Mouse (Mus musculus) forebrain, postnatal 0 days (tissue): ENCODE data around the gene 2410131K14Rik. TPM values are rescaled to one million over a fixed set of nuclear protein-coding genes. Genes with fewer than 3 reads are reported as not detected.

Experiments used
- ATAC-seq: fragments of 200-750 bp; cut with Nextera tagmentation; 2 replicates; pipeline ENCODE4 v1.8.0; 2017; ENCODE audit warnings: mild to moderate bottlenecking, moderate library complexity
- DNase-seq: peaks from one replicate; pipeline ENCODE4 v3.0.0-alpha.2; 2015
- H3K27ac ChIP-seq: fragments of 300-500 bp; sonication (generic); 2 replicates; pipeline ENCODE4 v1.5.1; 2014; ENCODE audit warnings: low read depth, mild to moderate bottlenecking, antibody characterized with exemption, low read length, moderate library complexity, mixed read lengths
- H3K27me3 ChIP-seq: fragments of 300-500 bp; sonication (generic); 2 replicates; pipeline ENCODE4 v1.6.1; 2014; ENCODE audit warnings: mild to moderate bottlenecking, low read length, mixed read lengths; ENCODE audit not compliant: insufficient read depth
- H3K36me3 ChIP-seq: fragments of 300-500 bp; sonication (generic); 2 replicates; pipeline ENCODE4 v1.6.1; 2014; ENCODE audit warnings: mild to moderate bottlenecking, moderate library complexity; ENCODE audit not compliant: insufficient read depth
- H3K4me1 ChIP-seq: fragments of 300-500 bp; sonication (generic); 2 replicates; pipeline ENCODE4 v1.6.1; 2014; ENCODE audit warnings: antibody characterized with exemption; ENCODE audit not compliant: insufficient read depth
- H3K4me2 ChIP-seq: fragments of 300-500 bp; sonication (generic); 2 replicates; pipeline ENCODE4 v1.6.1; 2014; ENCODE audit warnings: low read depth, mild to moderate bottlenecking, moderate library complexity
- H3K4me3 ChIP-seq: fragments of 300-500 bp; sonication (generic); 2 replicates; pipeline ENCODE4 v1.5.1; 2014; ENCODE audit warnings: low read depth, low read length, mixed read lengths
- H3K9ac ChIP-seq: fragments of 300-500 bp; sonication (generic); 2 replicates; pipeline ENCODE4 v1.6.1; 2014; ENCODE audit warnings: mild to moderate bottlenecking
- H3K9me3 ChIP-seq: fragments of 300-500 bp; sonication (generic); 2 replicates; pipeline ENCODE4 v1.6.1; 2016; ENCODE audit warnings: low read length
- CTCF ChIP-seq: sonication (generic); IDR thresholded peaks from 2 replicates; pipeline ENCODE4 v1.5.1; 2016; ENCODE audit warnings: antibody characterized with exemption, control low read depth, low read depth
- WGBS: fragments of 180-500 bp; shearing (Covaris S2); extraction: QIAGEN DNeasy Blood & Tissue Kit; methylation state at CpG from one replicate; pipeline ENCODE4 v1.1.7; 2014; 5-methylcytosine and 5-hydroxymethylcytosine counted together
- polyA plus RNA-seq: library from polyadenylated mRNA; unstranded; fragments of >200 nt; fragmentation: Nextera tagmentation; extraction: Ambion mirVana; gene quantifications from 2 replicates; pipeline ENCODE4 v1.2.1, GENCODE M21; 2015
- total RNA-seq: library from RNA; depleted of rRNA; stranded (reverse); fragments of >200 nt; gene quantifications from 2 replicates; pipeline ENCODE4 v1.2.3, GENCODE M21; 2014

The 2410131K14Rik gene
- total and polyA plus RNA-seq, 2 experiments from 2014 or later: 19.1 to 31.2 TPM

- H3K4me2 ChIP-seq: no peak overlapping the region
- no peak overlapping the region for H3K27ac ChIP-seq
- no peaks in the 10 kb centered on the region for H3K36me3 ChIP-seq
- H3K9ac ChIP-seq: no peak overlapping the region
- DNase-seq (no peak), ATAC-seq (no peak)
- no peaks in the 10 kb centered on the region for H3K27me3 ChIP-seq
- 36% methylated on average over 10 of the region's 10 CpGs for WGBS
- no peaks in the 10 kb centered on the region for H3K9me3 ChIP-seq
- TF ChIP-seq CTCF: no peak
- H3K4me3 ChIP-seq: no peak overlapping the region
- peaks cover 13% of the 10 kb centered on the region for H3K4me1 ChIP-seq
Measured at GRCm38 (mm10) chr5:118271449-118272110, 26.6 kb downstream of the 2410131K14Rik start.

- Histone ChIP-seq H3K36me3 (no peaks in the 10 kb centered on the region), H3K9ac (no peak overlapping the region), H3K4me1 (peaks cover 15% of the 10 kb centered on the region), H3K4me2 (no peak overlapping the region), H3K4me3 (no peak overlapping the region), H3K27ac (no peak overlapping the region), H3K27me3 (no peaks in the 10 kb centered on the region), H3K9me3 (no peaks in the 10 kb centered on the region)
- WGBS: 37% methylated on average over 7 of the region's 7 CpGs
- no peak for TF ChIP-seq CTCF
- ATAC-seq (no peak), DNase-seq (no peak)
Measured at GRCm38 (mm10) chr5:118273446-118273845, 28.4 kb downstream of the 2410131K14Rik start.

- Histone ChIP-seq H3K9me3 (no peaks in the 10 kb centered on the region), H3K4me1 (peaks cover 15% of the 10 kb centered on the region), H3K4me3 (no peak overlapping the region)
Measured at GRCm38 (mm10) chr5:118274546-118274945, 29.5 kb downstream of the 2410131K14Rik start.

GRCm38 (mm10) chr5:118276281-118276680 is 31.3 kb downstream of the 2410131K14Rik start:
- no peak overlapping the region for H3K9ac ChIP-seq
- ATAC-seq (no peak), DNase-seq (no peak)
- H3K27ac ChIP-seq: no peak overlapping the region
- 34% methylated on average over 7 of the region's 7 CpGs for WGBS
- H3K4me1 ChIP-seq: peaks cover 15% of the 10 kb centered on the region
- H3K4me2 ChIP-seq: no peak overlapping the region
- no peak overlapping the region for H3K4me3 ChIP-seq
- no peaks in the 10 kb centered on the region for H3K36me3 ChIP-seq
- no peaks in the 10 kb centered on the region for H3K9me3 ChIP-seq
- TF ChIP-seq CTCF: no peak
- H3K27me3 ChIP-seq: no peaks in the 10 kb centered on the region

More at GRCm38 (mm10) chr5:118274546-118274945, 29.5 kb downstream of the 2410131K14Rik start:
- Histone ChIP-seq H3K9ac (0 out of 2 replicates have a peak overlapping the region, but pooled peaks have one; percentile 23), H3K36me3 (no peaks in the 10 kb centered on the region), H3K4me2 (0 out of 2 replicates have a peak overlapping the region, but pooled peaks have one; percentile 2), H3K27ac (peak overlapping the region; percentile 30; the same call in 1 of the 2 replicates), H3K27me3 (no peaks in the 10 kb centered on the region)
- 7% methylated on average over 9 of the region's 9 CpGs for WGBS
- peak; percentile 69 for DNase-seq
- peak; percentile 88 for ATAC-seq
- no peak for TF ChIP-seq CTCF

GRCm38 (mm10) chr5:118276711-118277110 is 31.7 kb downstream of the 2410131K14Rik start:
- Histone ChIP-seq H3K27me3 (no peaks in the 10 kb centered on the region), H3K4me3 (no peak overlapping the region), H3K9me3 (no peaks in the 10 kb centered on the region), H3K36me3 (no peaks in the 10 kb centered on the region), H3K9ac (no peak overlapping the region), H3K27ac (no peak overlapping the region), H3K4me1 (peaks cover 15% of the 10 kb centered on the region), H3K4me2 (no peak overlapping the region)
- ATAC-seq (no peak), DNase-seq (no peak)
- TF ChIP-seq CTCF: no peak
- WGBS: 18% methylated on average over 8 of the region's 8 CpGs

- Histone ChIP-seq H3K4me1 (peaks cover 15% of the 10 kb centered on the region), H3K27me3 (no peaks in the 10 kb centered on the region), H3K4me2 (no peak overlapping the region), H3K9ac (no peak overlapping the region), H3K4me3 (no peak overlapping the region), H3K9me3 (no peaks in the 10 kb centered on the region), H3K27ac (no peak overlapping the region), H3K36me3 (no peaks in the 10 kb centered on the region)
- DNase-seq (no peak), ATAC-seq (no peak)
- WGBS: 91% methylated on average over 18 of the region's 18 CpGs
- 0 out of 2 replicates have a peak, but pooled peaks have one; percentile 2 for TF ChIP-seq CTCF
Measured at GRCm38 (mm10) chr5:118277741-118278495, 32.9 kb downstream of the 2410131K14Rik start.

- no peak for TF ChIP-seq CTCF
- WGBS: 95% methylated on average over 4 of the region's 4 CpGs
- H3K4me1 ChIP-seq: 0 out of 2 replicates have a peak, but pooled peaks cover 3% of the 10 kb centered on the region
- no peak overlapping the region for H3K4me2 ChIP-seq
- H3K27me3 ChIP-seq: no peaks in the 10 kb centered on the region
- H3K36me3 ChIP-seq: no peaks in the 10 kb centered on the region
- H3K27ac ChIP-seq: no peak overlapping the region
- H3K4me3 ChIP-seq: no peak overlapping the region
- ATAC-seq (no peak), DNase-seq (no peak)
- no peak overlapping the region for H3K9ac ChIP-seq
- no peaks in the 10 kb centered on the region for H3K9me3 ChIP-seq
Measured at GRCm38 (mm10) chr5:118291453-118291852, 46.4 kb downstream of the 2410131K14Rik start.
